Mouse (Mus musculus) adrenal gland (tissue): Measurements from ENCODE around the gene Zc3hc1.

ENCODE experiments used
- intact Hi-C: fragments of 180-260 bp; cut with DNase I; formaldehyde crosslinking; loops from one replicate; pipeline ENCODE4 v1.15.1; 2025

Zc3hc1 gene

DNA sequence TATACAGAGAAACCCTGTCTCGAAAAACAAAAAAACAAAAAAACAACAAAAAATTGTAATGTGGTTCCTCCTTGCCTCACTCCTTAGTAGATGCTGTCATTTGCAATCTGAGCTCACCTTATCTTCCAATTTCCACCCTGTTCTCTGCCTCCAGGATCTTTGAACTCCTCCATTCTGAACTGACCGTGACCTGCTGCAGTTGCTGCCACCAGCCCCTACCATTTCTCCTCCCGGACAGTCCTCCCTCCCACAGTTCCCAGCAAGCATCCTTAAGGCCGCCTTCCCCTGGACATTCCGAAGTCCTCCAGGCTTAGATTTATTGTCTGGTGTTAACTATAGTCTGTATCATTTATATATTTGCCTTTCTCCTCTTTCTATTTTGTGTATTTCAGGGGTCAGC lies 60.1 kb downstream of the Zc3hc1 start:
- intact Hi-C loops: no loop called here

DNA sequence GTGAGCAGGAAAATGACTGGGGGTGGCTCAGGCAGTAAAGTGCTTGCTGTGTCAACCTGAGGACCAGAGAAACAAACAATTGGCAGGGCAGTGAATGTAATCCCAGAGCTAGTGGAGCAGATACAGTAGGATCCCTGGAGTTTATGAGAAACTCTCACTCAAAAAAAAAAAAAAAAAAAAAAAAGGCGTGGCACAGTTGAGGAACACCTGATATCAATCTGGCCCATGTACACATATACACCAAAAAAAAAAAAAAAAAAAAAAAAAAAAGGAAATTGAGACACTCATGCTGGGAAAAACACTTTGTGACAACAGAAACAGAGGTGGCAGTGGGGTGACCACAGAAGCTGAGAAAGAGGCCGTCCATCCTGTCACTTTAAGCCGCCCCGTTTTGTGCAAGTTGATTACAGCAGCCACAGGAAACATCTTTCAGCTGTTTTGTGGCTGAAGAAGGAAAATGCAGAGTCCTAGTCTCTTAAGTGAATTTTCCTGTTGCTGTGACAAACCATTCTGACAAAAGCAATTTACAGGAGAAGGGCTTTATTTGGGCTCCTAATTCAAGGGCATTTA lies 64.8 kb downstream of the Zc3hc1 start:
- intact Hi-C loops: no loop called here

DNA sequence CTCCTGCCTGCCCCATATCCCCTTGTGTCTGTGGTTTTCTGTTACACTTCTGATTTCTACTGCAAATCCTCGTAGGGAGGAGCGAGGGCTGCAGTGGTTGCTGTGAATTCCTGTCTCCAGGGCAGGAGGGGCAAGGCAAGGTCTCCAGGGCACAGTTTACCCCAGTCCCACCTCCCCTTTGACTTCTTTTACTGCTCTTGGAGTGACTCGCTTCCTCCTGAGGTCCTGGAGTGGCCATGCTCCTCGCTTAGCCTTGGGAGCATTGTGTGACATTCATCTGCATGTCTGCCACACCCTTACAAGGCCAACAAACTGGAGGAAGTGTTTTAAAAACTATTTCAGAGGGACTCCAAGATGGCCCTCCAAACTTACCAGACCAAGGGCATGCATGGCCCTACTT lies 69.8 kb downstream of the Zc3hc1 start:
- intact Hi-C loops: no loop called here

DNA sequence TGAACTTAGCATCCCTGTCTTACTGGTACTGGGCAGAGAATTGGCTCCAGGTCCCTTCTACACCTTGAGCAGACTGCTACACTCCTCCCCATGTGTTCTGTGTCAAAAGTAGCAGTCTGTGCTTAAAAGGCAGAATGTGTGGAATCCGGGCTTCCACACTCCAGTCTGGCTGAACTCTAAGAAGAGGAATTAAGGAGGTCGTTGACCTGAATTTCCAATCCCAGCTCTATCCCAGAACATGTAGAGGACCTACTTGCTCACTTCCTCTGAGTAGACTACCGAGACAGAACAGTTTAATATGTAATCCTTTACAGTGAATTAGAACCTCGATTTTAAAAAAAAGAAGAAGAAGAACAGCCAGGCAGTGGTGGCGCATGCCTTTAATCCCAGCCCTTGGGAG lies 71.6 kb downstream of the Zc3hc1 start:
- intact Hi-C loops: no loop called here
